Mouse (Mus musculus) brain, embryonic 14.5 days (tissue): ENCODE measurements at regions not wholly inside any gene's neighbourhood (a gene's known extent, or its start where the extent isn't known, plus 50 kb on each side); places are given as distances from the start of the nearest gene placed in this dataset.

ENCODE experiments used
- CTCF ChIP-seq: fragments of 200-500 bp; IDR thresholded peaks from 2 replicates; pipeline ENCODE4 v1.5.1; 2012; ENCODE audit warnings: inconsistent platforms, mild to moderate bottlenecking, moderate library complexity, borderline replicate concordance; ENCODE audit not compliant: insufficient read depth, insufficient read length; ENCODE audit errors: extremely low read depth
- POLR2A ChIP-seq: fragments of 200-500 bp; IDR thresholded peaks from 2 replicates; pipeline ENCODE4 v1.6.1; 2012; ENCODE audit warnings: mild to moderate bottlenecking, inconsistent platforms, borderline replicate concordance; ENCODE audit not compliant: poor library complexity, insufficient read depth, insufficient read length, severe bottlenecking; ENCODE audit errors: extremely low read depth

- TF ChIP-seq POLR2A (no peak), CTCF (no peak)
Measured at GRCm38 (mm10) chr12:112412351-112412697, 76.9 kb upstream of the A530016L24Rik start.
